Mouse (Mus musculus) urinary bladder, postnatal 10 days (tissue): ENCODE data around the gene Adgrb3.

ENCODE experiments used
- DNase-seq: peaks from one replicate; pipeline ENCODE4 v3.0.0; 2022; ENCODE audit warnings: low spot score

The Adgrb3 gene

GRCm38 (mm10) chr1:25281471-25281870, 548.0 kb downstream of the Adgrb3 start:
- DNase-seq, result no peak

GRCm38 (mm10) chr1:25250562-25250961, 578.9 kb downstream of the Adgrb3 start:
- DNase-seq, result no peak

GRCm38 (mm10) chr1:25242436-25242835, 587.1 kb downstream of the Adgrb3 start:
- no peak for DNase-seq

- DNase-seq, result no peak
Measured at GRCm38 (mm10) chr1:25229245-25229750, 600.2 kb downstream of the Adgrb3 start.

- peak; percentile 30 for DNase-seq
Measured at GRCm38 (mm10) chr1:25228381-25229244, 600.9 kb downstream of the Adgrb3 start.

- no peak for DNase-seq
Measured at GRCm38 (mm10) chr1:25227880-25228279, 601.6 kb downstream of the Adgrb3 start.

GRCm38 (mm10) chr1:25204636-25205035, 624.9 kb downstream of the Adgrb3 start:
- no peak for DNase-seq

GRCm38 (mm10) chr1:25199392-25199791, 630.1 kb downstream of the Adgrb3 start:
- DNase-seq, result no peak

- no peak for DNase-seq
Measured at GRCm38 (mm10) chr1:25191986-25192385, 637.5 kb downstream of the Adgrb3 start.

GRCm38 (mm10) chr1:25189261-25189660, 640.2 kb downstream of the Adgrb3 start:
- DNase-seq, result no peak

GRCm38 (mm10) chr1:25185909-25186308, 643.6 kb downstream of the Adgrb3 start:
- no peak for DNase-seq

- no peak for DNase-seq
Measured at GRCm38 (mm10) chr1:25181881-25182280, 647.6 kb downstream of the Adgrb3 start.

- no peak for DNase-seq
Measured at GRCm38 (mm10) chr1:25180615-25181014, 648.9 kb downstream of the Adgrb3 start.

- DNase-seq, result no peak
Measured at GRCm38 (mm10) chr1:25179860-25180582, 649.5 kb downstream of the Adgrb3 start.

GRCm38 (mm10) chr1:25178347-25179130, 651.0 kb downstream of the Adgrb3 start:
- DNase-seq, result no peak

GRCm38 (mm10) chr1:25167120-25167519, 662.4 kb downstream of the Adgrb3 start:
- DNase-seq, result no peak

- no peak for DNase-seq
Measured at GRCm38 (mm10) chr1:25166036-25166796, 663.3 kb downstream of the Adgrb3 start.

- DNase-seq, result no peak
Measured at GRCm38 (mm10) chr1:25163561-25163960, 665.9 kb downstream of the Adgrb3 start.

- no peak for DNase-seq
Measured at GRCm38 (mm10) chr1:25146206-25146605, 683.3 kb downstream of the Adgrb3 start.

GRCm38 (mm10) chr1:25132150-25132824, 697.2 kb downstream of the Adgrb3 start:
- no peak for DNase-seq

- DNase-seq, result no peak
Measured at GRCm38 (mm10) chr1:25115512-25115911, 714.0 kb downstream of the Adgrb3 start.
